Mouse (Mus musculus): ENCODE measurements at regions not wholly inside any gene's neighbourhood (a gene's known extent, or its start where the extent isn't known, plus 50 kb on each side); places are given as distances from the start of the nearest gene placed in this dataset.
"Not testable (repeated sequence)": the region's sequence is repeated elsewhere in the genome, so short reads cannot be mapped to it uniquely, and the experiment has no call there.

DNA sequence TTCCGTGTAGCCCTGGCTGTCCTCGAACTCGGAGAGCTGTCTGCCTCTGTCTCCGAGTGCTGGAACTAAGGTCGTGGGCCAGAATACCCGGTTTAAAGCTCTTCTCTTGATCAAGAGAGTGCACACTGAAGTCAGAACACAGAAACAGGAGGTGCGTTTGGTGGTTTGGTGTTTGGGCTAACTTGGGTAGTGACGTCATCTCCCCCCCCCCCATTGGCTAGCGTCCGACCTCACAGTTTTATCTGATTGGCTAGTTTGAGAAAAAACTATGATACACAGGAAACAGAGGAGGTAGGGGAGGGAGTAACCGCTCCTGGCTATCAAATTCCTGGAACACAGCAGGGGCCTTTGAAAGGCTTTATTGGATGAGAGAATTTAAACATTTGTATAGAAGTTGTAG, 60.2 kb upstream of the Pim1 start:
- Histone ChIP-seq H3K4me3 (no peak overlapping the region), H3K27me3 (no peaks in the 10 kb centered on the region), H3K27ac (replicated peaks) (no peak overlapping the region), H3K9ac (replicated peaks) (no peak overlapping the region), H3K4me1 (no peaks in the 10 kb centered on the region), H3K9me3 (peaks cover 2% of the 10 kb centered on the region; the same call in 1 of the 2 replicates), H3K36me3 (no peaks in the 10 kb centered on the region), H3K4me2 (replicated peaks) (no peak overlapping the region)
- WGBS: 89% methylated on average over 11 of the region's 11 CpGs
- ATAC-seq (ENCODE audit: low FRiP score, low read depth): no peak

GRCm38 (mm10) chr17:29430806-29431205, 59.7 kb upstream of the Pim1 start:
- Histone ChIP-seq H3K4me2 (replicated peaks) (no peak overlapping the region), H3K9ac (replicated peaks) (no peak overlapping the region), H3K4me3 (no peak overlapping the region), H3K36me3 (no peaks in the 10 kb centered on the region), H3K9me3 (peaks cover 2% of the 10 kb centered on the region; the same call in 1 of the 2 replicates), H3K27ac (replicated peaks) (no peak overlapping the region), H3K27me3 (no peaks in the 10 kb centered on the region), H3K4me1 (no peaks in the 10 kb centered on the region)
- no peak for ATAC-seq (ENCODE audit: low FRiP score, low read depth)
- 96% methylated on average over 6 of the region's 6 CpGs for WGBS

- no peak overlapping the region for H3K4me2 ChIP-seq (replicated peaks)
- H3K27ac ChIP-seq (replicated peaks): no peak overlapping the region
- no peak for ATAC-seq (ENCODE audit: low FRiP score, low read depth)
- H3K4me3 ChIP-seq: no peak overlapping the region
- H3K4me1 ChIP-seq: peaks cover 2% of the 10 kb centered on the region
- 68% methylated on average over 8 of the region's 8 CpGs for WGBS
- H3K9me3 ChIP-seq: peaks cover 2% of the 10 kb centered on the region; the same call in 1 of the 2 replicates
- H3K36me3 ChIP-seq: no peaks in the 10 kb centered on the region
- H3K27me3 ChIP-seq: no peaks in the 10 kb centered on the region
- H3K9ac ChIP-seq (replicated peaks): no peak overlapping the region
These were observed 58.8 kb upstream of the Pim1 start for GRCm38 (mm10) chr17:29431553-29432297.

- H3K9me3 ChIP-seq: peaks cover 2% of the 10 kb centered on the region; the same call in 1 of the 2 replicates
- H3K27me3 ChIP-seq: no peaks in the 10 kb centered on the region
- no peaks in the 10 kb centered on the region for H3K36me3 ChIP-seq
- WGBS: 94% methylated on average over 8 of the region's 8 CpGs
- no peak overlapping the region for H3K9ac ChIP-seq (replicated peaks)
- no peak for ATAC-seq (ENCODE audit: low FRiP score, low read depth)
- no peak overlapping the region for H3K27ac ChIP-seq (replicated peaks)
- no peak overlapping the region for H3K4me3 ChIP-seq
- H3K4me2 ChIP-seq (replicated peaks): no peak overlapping the region
- peaks cover 11% of the 10 kb centered on the region for H3K4me1 ChIP-seq
These were observed 57.9 kb upstream of the Pim1 start for GRCm38 (mm10) chr17:29432666-29433065.

DNA sequence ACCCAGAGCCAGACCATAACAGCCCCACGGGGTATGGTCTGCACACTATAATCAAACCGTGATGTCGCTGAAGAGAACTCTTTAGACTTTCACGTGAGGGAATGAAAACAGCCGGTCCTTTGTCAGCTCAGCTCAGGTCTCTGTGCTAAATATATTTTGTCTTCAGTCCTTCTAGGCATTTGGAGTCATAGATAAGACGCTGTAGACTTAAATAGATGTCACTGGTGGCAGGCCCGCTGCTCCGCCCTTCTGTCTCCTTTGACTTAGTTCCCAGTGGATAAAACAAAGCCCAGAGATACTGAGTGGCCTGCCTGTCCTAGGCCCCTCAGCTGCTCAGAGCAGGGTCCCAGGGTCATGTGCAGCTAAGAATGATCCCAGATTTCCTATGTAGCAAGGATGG, 57.2 kb upstream of the Pim1 start:
- H3K9ac ChIP-seq (replicated peaks): no peak overlapping the region
- peaks cover 15% of the 10 kb centered on the region for H3K4me1 ChIP-seq
- H3K9me3 ChIP-seq: peaks cover 2% of the 10 kb centered on the region; the same call in 1 of the 2 replicates
- WGBS: 78% methylated on average over 8 of the region's 8 CpGs
- no peak overlapping the region for H3K4me2 ChIP-seq (replicated peaks)
- no peaks in the 10 kb centered on the region for H3K27me3 ChIP-seq
- H3K36me3 ChIP-seq: no peaks in the 10 kb centered on the region
- no peak for ATAC-seq (ENCODE audit: low FRiP score, low read depth)
- H3K27ac ChIP-seq (replicated peaks): no peak overlapping the region
- H3K4me3 ChIP-seq: no peak overlapping the region

GRCm38 (mm10) chr17:29434074-29434944, 56.2 kb upstream of the Pim1 start:
- Histone ChIP-seq H3K27me3 (no peaks in the 10 kb centered on the region), H3K9ac (replicated peaks) (no peak overlapping the region), H3K4me1 (peaks cover 22% of the 10 kb centered on the region), H3K36me3 (no peaks in the 10 kb centered on the region), H3K4me2 (replicated peaks) (no peak overlapping the region), H3K27ac (replicated peaks) (no peak overlapping the region), H3K9me3 (peaks cover 2% of the 10 kb centered on the region; the same call in 1 of the 2 replicates), H3K4me3 (no peak overlapping the region)
- ATAC-seq (ENCODE audit: low FRiP score, low read depth): no peak
- 77% methylated on average over 20 of the region's 20 CpGs for WGBS

GRCm38 (mm10) chr17:29435345-29436006, 55.1 kb upstream of the Pim1 start:
- 93% methylated on average over 9 of the region's 9 CpGs for WGBS
- Histone ChIP-seq H3K4me2 (replicated peaks) (no peak overlapping the region), H3K4me1 (peaks cover 22% of the 10 kb centered on the region), H3K27me3 (no peaks in the 10 kb centered on the region), H3K36me3 (no peaks in the 10 kb centered on the region), H3K27ac (replicated peaks) (no peak overlapping the region), H3K4me3 (no peak overlapping the region), H3K9me3 (peaks cover 2% of the 10 kb centered on the region; the same call in 1 of the 2 replicates), H3K9ac (replicated peaks) (no peak overlapping the region)
- ATAC-seq (ENCODE audit: low FRiP score, low read depth): no peak

- H3K36me3 ChIP-seq; H3K9me3 ChIP-seq; H3K9ac ChIP-seq (replicated peaks); H3K27me3 ChIP-seq: not testable (repeated sequence)
- Histone ChIP-seq H3K4me1 (peaks cover 22% of the 10 kb centered on the region), H3K4me2 (replicated peaks) (peak overlapping the region; percentile 61), H3K4me3 (0 out of 2 replicates have a peak overlapping the region, but pooled peaks have one; percentile 35), H3K27ac (replicated peaks) (peak overlapping the region; percentile 93)
- peak; percentile 24; the same call in 1 of the 2 replicates for ATAC-seq (ENCODE audit: low FRiP score, low read depth)
- WGBS: 70% methylated on average over 9 of the region's 9 CpGs
These were observed 54.1 kb upstream of the Pim1 start for GRCm38 (mm10) chr17:29436484-29436870.

DNA sequence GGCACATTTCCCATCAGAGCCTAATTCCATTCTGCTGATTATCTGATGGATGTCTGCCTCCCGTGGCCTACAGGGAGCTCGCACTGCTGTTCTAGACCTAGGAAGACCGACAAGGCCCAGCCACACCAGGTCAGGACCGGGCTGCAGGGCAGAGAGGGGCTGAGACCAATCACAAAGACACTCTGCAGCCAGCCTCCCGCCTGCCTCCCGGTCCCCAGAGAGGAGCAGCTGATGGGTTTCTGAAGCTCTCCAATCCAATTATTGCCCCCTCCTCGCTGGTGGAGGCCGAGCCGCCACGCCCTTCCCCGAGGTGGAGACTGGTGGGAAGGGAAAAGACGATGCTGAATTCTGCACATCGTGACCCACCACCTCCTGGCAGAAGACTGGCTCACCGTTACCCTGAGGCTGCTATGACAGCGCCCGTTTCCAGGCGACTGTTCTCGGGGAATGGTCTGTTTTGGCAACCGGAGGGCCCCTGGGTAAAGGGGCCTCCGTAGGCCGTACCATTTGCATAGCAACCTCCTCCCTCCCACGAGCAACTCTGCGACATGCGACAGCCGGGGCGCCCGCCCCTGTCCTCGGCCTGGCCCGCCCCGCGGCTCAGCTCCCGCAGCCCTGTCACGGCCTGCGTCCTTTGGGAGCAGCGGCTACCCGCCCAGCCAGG, 53.5 kb upstream of the Pim1 start:
- Histone ChIP-seq H3K4me3 (peak overlapping the region; percentile 35), H3K27me3 (no peaks in the 10 kb centered on the region), H3K9ac (replicated peaks) (peak overlapping the region; percentile 54), H3K4me2 (replicated peaks) (peak overlapping the region; percentile 61), H3K4me1 (peaks cover 22% of the 10 kb centered on the region), H3K36me3 (no peaks in the 10 kb centered on the region), H3K27ac (replicated peaks) (peak overlapping the region; percentile 93), H3K9me3 (no peaks in the 10 kb centered on the region)
- peak; percentile 92 for ATAC-seq (ENCODE audit: low FRiP score, low read depth)
- under 1% methylated on average over 34 of the region's 36 CpGs for WGBS

GRCm38 (mm10) chr17:29437535-29438324, 52.8 kb upstream of the Pim1 start:
- H3K36me3 ChIP-seq: no peaks in the 10 kb centered on the region
- no peak for ATAC-seq (ENCODE audit: low FRiP score, low read depth)
- peak overlapping the region; percentile 35 for H3K4me3 ChIP-seq
- peak overlapping the region; percentile 61 for H3K4me2 ChIP-seq (replicated peaks)
- H3K9ac ChIP-seq (replicated peaks): peak overlapping the region; percentile 54
- no peaks in the 10 kb centered on the region for H3K9me3 ChIP-seq
- WGBS: 44% methylated on average over 16 of the region's 16 CpGs
- H3K27me3 ChIP-seq: 0 out of 2 replicates have a peak, but pooled peaks cover 4% of the 10 kb centered on the region
- peaks cover 22% of the 10 kb centered on the region for H3K4me1 ChIP-seq
- H3K27ac ChIP-seq (replicated peaks): peak overlapping the region; percentile 93

Measured in midbrain, embryonic 12.5 days (tissue).